Mouse (Mus musculus): ENCODE data around the gene Srrm4.

- no peak for TF ChIP-seq CTCF (IDR thresholded peaks at IDR 0.05; ENCODE audit: low read depth)
- no peak for TF ChIP-seq EP300 (IDR thresholded peaks at IDR 0.05; ENCODE audit: low read depth)
Measured at GRCm38 (mm10) chr5:116392603-116393002, 199.0 kb downstream of the Srrm4 start.

Measured in heart, postnatal 0 days (tissue).